Mouse (Mus musculus) liver, embryonic 14.5 days (tissue): ENCODE data around the gene Clmp.

ENCODE experiments used
- CTCF ChIP-seq: IDR thresholded peaks from 2 replicates; pipeline ENCODE4 v1.5.1; 2016; ENCODE audit warnings: antibody characterized with exemption, low read depth, control low read depth
- EP300 ChIP-seq: IDR thresholded peaks from 2 replicates; pipeline ENCODE4 v1.6.1; 2016; ENCODE audit warnings: antibody characterized with exemption, low read depth

- no peak for TF ChIP-seq CTCF
- TF ChIP-seq EP300 = no peak
Measured at GRCm38 (mm10) chr9:40817325-40818028, 131.7 kb downstream of the Clmp start.
